Mouse (Mus musculus): Measurements from ENCODE around the gene Tomm20. TPM values are rescaled to one million over a fixed set of nuclear protein-coding genes. Genes with fewer than 3 reads are reported as not detected.
"Not testable (repeated sequence)": the region's sequence is repeated elsewhere in the genome, so short reads cannot be mapped to it uniquely, and the experiment has no call there.

The Tomm20 gene
- polyA plus RNA-seq (2016; fragmentation: Nextera tagmentation; extraction: Ambion mirVana), result 252 and 285 TPM in 2 replicates

DNA sequence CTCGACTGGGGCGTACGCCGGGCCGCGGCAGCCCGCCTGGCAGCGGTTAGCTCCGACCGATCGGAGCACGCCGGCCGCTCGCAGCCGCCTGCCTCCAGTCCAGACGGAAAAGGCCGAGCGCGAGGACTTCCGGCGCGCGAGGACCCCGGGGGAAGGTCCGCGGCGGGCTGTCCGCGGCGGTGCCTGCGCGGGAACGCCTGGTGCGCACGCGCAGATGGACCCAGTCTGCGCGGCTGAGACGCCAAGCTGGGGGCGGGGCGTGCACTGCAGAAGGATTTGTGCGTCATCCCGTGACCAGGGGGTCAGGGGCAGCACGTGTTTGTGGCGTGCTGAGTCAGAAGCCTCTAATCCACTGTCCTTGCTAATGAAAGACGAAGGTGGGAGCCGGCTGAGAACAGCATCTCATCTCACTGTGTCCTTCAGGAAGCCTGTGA lies at the start of gene Tomm20:
TSS of gene Tomm20 (minus strand) at position 115 of the 434 bp plus-strand sequence.
- Histone ChIP-seq H3K9me3 (replicated peaks) (no peaks in the 10 kb centered on the region), H3K4me1 (peaks cover 26% of the 10 kb centered on the region), H3K27ac (replicated peaks) (peak within 1 kb of the TSS; percentile 93), H3K27me3 (ENCODE audit: low read depth, poor library complexity, severe bottlenecking) (no peaks in the 10 kb centered on the region), H3K4me3 (peak within 1 kb of the TSS; percentile 94), H3K36me3 (peaks cover 51% of the 10 kb centered on the region)
- WGBS, result under 1% methylated on average over 48 of the region's 48 CpGs
- DNase-seq (ENCODE audit: low spot score), result peak; percentile 96

DNA sequence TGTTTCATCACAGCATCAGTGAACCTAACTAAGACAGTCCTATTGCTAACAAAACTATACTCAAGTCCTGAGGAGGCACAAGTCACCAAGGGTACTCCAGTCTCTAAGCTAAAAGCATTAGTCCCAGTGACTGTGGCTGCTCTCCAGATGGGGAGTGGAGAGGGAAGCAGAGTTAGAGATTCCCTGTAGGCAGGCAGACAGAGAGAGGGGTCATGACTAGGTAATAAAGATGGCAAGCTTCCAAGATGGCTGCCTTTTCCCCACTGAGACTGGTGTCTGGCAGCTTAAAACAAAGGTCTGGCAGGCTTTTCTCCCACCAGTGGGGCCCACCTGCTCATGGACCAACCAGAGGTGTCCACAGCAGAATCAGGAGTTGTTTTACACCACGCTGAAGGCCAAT lies 48.9 kb upstream of the Tomm20 start:
- Histone ChIP-seq H3K27me3 (ENCODE audit: low read depth, poor library complexity, severe bottlenecking) (no peaks in the 10 kb centered on the region), H3K4me3 (no peak overlapping the region), H3K9me3 (replicated peaks) (no peaks in the 10 kb centered on the region), H3K36me3 (no peaks in the 10 kb centered on the region), H3K27ac (replicated peaks) (0 out of 2 replicates have a peak overlapping the region, but pooled peaks have one; percentile 17), H3K4me1 (peaks cover 7% of the 10 kb centered on the region; the same call in 1 of the 2 replicates)
- 79% methylated on average over 1 of the region's 1 CpGs for WGBS
- no peak for DNase-seq (ENCODE audit: low spot score)

DNA sequence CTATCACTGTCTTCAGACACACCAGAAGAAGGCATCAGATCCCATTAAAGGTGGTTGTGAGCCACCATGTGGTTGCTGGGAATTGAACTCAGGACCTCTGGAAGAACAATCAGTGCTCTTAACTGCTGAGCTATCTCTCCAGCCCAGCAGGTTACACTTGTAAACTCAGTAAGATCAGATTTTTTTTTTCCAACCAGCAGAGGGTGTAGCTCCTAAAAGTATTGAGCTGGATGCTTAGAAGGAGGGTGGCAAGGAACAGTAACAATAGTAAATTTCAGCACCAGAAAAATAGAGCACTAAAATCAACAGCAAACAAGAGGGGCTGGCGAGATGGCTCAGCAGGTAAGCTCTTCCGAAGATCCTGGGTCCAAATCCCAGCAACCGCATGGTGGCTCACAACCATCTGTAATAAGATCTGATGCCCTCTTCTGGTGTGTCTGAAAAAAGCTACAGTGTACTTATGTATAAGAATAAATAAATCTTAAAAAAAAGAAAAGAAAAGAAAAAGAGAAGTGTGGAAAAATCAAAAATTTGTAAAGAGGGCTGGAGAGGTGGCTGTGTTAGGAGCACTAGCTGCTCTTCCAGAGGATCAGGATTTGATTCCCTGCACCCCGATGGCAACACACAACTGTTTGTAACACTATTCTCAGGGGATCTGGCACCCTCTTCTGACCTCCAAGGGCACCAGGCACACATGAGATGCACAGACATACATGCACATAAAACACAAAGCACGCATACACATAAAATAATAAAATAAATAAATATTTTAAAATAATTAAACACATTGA lies 43.9 kb upstream of the Tomm20 start:
- Histone ChIP-seq H3K36me3 (no peaks in the 10 kb centered on the region), H3K27ac (replicated peaks) (no peak overlapping the region), H3K4me3 (no peak overlapping the region), H3K9me3 (replicated peaks) (no peaks in the 10 kb centered on the region), H3K4me1 (peaks cover under 1% of the 10 kb centered on the region; the same call in 1 of the 2 replicates), H3K27me3 (ENCODE audit: low read depth, poor library complexity, severe bottlenecking) (peaks cover 3% of the 10 kb centered on the region; the same call in 1 of the 2 replicates)
- WGBS, result 79% methylated on average over 5 of the region's 5 CpGs
- no peak for DNase-seq (ENCODE audit: low spot score)

DNA sequence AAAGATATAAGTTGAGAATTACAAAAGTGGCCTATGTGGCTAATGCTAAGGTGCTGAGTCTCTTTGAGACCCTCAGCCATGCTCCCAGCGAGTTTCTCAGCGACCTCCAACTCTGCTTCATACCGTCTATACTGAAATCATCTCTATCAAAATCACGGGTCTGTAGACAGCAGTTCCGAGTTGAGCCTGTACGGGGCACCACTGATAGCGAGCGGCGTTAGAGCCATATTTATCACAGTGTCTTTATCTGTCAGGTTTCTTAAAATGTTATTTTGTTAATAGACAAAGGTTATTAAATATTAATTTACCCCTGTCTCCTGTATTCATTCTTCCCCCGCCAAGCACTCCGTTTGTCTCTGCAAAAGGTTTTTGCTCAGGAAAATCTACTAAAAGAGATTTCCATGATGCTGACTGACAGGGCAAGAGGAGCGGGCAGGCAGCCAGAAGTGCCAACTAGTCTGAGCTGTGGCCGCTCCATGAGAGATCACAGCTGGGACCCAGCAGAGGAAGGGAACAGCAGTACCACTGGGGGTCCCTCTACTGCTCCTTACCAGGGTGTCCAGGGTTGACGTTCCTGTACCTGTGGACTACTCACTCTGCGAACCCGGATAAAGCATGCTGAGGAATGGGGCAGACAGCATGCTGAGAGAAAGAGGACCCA lies 42.8 kb upstream of the Tomm20 start:
- Histone ChIP-seq H3K9me3 (replicated peaks) (no peaks in the 10 kb centered on the region), H3K27ac (replicated peaks) (no peak overlapping the region), H3K4me1 (no peaks in the 10 kb centered on the region), H3K4me3 (no peak overlapping the region), H3K36me3 (no peaks in the 10 kb centered on the region), H3K27me3 (ENCODE audit: low read depth, poor library complexity, severe bottlenecking) (peaks cover 3% of the 10 kb centered on the region; the same call in 1 of the 2 replicates)
- DNase-seq (ENCODE audit: low spot score), result no peak
- WGBS, result 66% methylated on average over 16 of the region's 16 CpGs

DNA sequence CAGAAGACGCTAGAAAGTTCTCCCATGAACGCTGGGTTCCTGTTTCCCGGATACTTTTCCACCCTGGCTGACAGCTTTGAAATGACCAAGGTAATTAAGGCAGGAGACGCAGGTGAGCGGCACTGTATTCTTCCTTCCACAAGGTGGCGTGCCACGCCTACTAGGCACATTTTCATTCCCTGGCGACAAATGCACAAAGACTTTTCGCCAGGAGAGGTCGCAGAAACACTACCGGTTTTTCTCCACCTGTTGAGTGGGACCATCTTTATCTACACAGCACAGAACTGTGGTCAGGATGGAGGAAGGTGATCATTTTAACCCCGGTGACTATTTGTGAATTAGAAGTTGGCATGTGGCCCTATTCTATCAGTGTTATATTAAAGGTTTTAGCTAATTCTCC lies 40.9 kb upstream of the Tomm20 start:
- H3K4me1 ChIP-seq, result no peaks in the 10 kb centered on the region
- H3K27ac ChIP-seq (replicated peaks), result no peak overlapping the region
- H3K27me3 ChIP-seq (ENCODE audit: low read depth, poor library complexity, severe bottlenecking), result peaks cover 3% of the 10 kb centered on the region; the same call in 1 of the 2 replicates
- 3% methylated on average over 12 of the region's 12 CpGs for WGBS
- DNase-seq (ENCODE audit: low spot score), result peak; percentile 74
- H3K36me3 ChIP-seq, result no peaks in the 10 kb centered on the region
- H3K9me3 ChIP-seq (replicated peaks), result no peaks in the 10 kb centered on the region
- H3K4me3 ChIP-seq, result no peak overlapping the region

DNA sequence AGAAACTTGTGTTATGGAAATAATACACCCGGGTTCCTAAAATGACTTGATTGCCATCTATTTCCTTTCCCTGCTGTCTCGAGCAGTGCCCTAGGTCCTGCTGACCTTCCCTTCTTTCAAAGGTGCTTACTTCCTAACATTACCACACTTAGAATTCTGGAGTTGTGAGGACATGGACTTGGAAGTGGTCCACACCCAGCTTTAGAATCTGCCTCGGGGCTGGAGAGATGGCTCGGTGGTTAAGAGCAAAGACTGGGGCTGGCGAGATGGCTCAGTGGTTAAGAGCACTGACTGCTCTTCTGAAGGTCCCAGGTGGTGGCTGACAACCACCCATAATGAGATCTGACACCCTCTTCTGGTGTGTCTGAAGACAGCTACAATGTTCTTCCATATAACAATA lies 34.4 kb upstream of the Tomm20 start:
- no peak for DNase-seq (ENCODE audit: low spot score)
- 81% methylated on average over 5 of the region's 5 CpGs for WGBS

DNA sequence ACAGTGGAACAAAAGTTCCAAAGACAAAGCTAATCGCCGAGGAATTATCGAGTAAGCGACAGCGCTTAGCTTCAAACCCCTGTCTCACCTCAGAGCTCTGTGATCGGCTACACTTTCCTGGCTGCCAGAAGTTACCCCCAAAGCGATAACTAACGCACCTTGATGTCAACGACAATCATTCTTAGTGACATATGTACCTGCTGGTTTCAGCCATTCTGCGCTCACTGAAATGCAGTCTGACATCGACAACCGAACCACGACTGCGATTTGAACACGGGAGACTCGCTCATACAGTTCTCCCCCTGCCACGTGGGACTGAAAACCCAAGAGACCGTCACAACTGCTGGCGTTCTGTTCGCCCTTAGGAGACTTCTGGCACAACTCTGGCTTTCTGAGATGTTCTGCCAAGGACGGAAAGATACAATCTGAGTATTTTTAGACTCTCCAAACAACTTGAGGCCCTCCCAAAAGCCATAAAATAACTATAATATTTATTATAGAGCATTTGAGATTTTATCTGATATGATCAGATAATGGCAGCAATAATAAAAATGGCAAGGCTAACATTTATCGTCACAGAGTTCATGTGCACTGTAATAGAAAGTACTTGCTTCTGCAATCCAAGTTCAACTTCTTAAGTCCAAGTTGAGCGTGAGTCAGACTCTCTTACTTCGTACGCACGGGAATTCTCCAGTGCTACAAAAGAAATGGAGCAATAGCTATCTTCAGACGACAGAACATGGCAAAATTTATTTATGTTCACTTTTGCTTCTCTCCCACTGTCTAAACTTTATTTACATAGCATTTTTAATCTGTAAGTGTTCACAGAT lies 33.7 kb upstream of the Tomm20 start:
- WGBS, result 29% methylated on average over 27 of the region's 27 CpGs
- peak overlapping the region; percentile 41 for H3K4me3 ChIP-seq
- no peaks in the 10 kb centered on the region for H3K36me3 ChIP-seq
- H3K4me1 ChIP-seq, result peaks cover 7% of the 10 kb centered on the region; the same call in 1 of the 2 replicates
- H3K9me3 ChIP-seq (replicated peaks), result no peaks in the 10 kb centered on the region
- DNase-seq (ENCODE audit: low spot score), result no peak
- H3K27ac ChIP-seq (replicated peaks), result no peak overlapping the region
- H3K27me3 ChIP-seq (ENCODE audit: low read depth, poor library complexity, severe bottlenecking), result peaks cover 30% of the 10 kb centered on the region

More for the DNA sequence above, 34.4 kb upstream of the Tomm20 start:
- Histone ChIP-seq H3K4me3 (no peak overlapping the region), H3K36me3 (no peaks in the 10 kb centered on the region), H3K4me1 (peaks cover 7% of the 10 kb centered on the region; the same call in 1 of the 2 replicates), H3K27ac (replicated peaks) (no peak overlapping the region), H3K9me3 (replicated peaks) (no peaks in the 10 kb centered on the region), H3K27me3 (ENCODE audit: low read depth, poor library complexity, severe bottlenecking) (peaks cover 30% of the 10 kb centered on the region)

DNA sequence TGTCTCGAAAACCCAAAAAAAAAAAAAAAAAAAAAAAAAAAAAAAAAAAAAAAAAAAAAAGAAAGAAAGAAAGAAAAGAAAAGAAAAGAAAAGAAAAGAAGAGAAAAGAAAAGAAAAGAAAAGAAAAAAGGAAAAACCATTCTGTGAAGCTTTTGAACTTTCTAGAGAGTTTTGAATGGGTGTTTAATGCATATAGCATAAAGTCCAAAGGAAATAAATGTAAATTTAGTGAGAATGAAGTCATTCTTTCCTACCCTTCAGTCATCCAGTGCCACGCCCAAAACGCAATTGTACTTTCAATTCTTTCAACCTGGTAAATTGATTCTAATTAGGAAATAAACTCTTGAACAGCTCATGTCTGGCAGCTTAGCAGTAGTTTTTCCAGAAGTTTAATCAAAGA lies 32.9 kb upstream of the Tomm20 start:
- 51% methylated on average over 2 of the region's 3 CpGs for WGBS
- not testable (repeated sequence) for H3K9me3 ChIP-seq (replicated peaks); H3K27ac ChIP-seq (replicated peaks); H3K4me1 ChIP-seq; H3K4me3 ChIP-seq; H3K36me3 ChIP-seq; DNase-seq (ENCODE audit: low spot score)
- peaks cover 30% of the 10 kb centered on the region for H3K27me3 ChIP-seq (ENCODE audit: low read depth, poor library complexity, severe bottlenecking)

DNA sequence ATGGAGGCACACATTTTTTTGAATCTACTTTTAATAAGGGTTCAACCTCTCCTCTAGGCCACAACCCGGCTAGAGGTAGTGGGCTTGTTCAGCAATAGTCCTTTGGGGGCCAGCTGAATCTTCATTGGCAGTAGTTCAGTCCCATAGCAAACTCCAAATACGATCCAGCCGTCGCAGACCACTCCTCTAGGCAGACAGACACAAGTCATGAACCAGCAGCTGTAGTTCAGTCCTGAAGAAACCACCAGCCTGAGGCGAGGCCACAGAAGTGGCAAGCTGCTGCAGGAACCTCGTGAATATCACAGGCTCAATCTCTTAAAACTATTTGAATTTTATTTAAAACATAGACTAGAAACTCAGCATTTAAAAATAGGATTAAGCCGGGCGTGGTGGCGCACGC lies 32.4 kb upstream of the Tomm20 start:
- Histone ChIP-seq H3K9me3 (replicated peaks) (no peaks in the 10 kb centered on the region), H3K4me3 (no peak overlapping the region), H3K36me3 (no peaks in the 10 kb centered on the region), H3K27ac (replicated peaks) (no peak overlapping the region), H3K27me3 (ENCODE audit: low read depth, poor library complexity, severe bottlenecking) (peaks cover 30% of the 10 kb centered on the region), H3K4me1 (peaks cover 7% of the 10 kb centered on the region; the same call in 1 of the 2 replicates)
- DNase-seq (ENCODE audit: low spot score), result no peak
- 88% methylated on average over 10 of the region's 10 CpGs for WGBS

DNA sequence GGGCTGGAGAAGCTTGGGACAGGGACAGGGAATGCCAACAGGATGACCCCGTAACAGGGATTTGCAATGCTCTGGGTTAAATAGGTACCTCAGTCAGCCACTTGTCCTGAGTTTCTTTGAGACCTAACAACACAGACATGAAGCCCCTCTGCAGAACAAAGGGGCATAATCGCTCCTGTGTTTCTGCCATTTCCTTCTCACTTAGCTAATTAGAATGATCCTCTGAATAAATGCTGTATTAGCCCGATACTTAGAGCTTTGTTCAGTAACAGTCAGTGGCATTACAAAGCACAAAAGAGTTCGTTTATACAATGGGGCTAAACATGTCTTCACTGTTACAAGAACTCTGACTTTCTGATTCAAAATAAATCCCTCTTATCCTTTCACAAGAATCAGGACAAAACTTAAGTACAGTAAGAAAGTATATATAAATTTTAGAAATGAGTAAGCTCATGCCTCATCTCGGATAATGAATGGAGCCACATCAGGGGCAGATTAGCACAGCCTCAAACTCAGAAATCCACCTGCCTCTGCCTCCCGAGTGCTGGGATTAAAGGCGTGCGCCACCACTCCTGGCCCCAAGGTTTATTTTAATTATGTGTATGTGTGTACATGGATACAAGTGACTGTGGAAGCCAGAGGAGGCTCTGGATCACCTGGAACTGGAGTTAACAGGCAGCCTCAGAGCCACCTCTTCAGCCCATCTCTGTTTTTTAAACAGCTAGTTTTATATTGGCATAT lies 31.1 kb upstream of the Tomm20 start:
- no peak for DNase-seq (ENCODE audit: low spot score)
- no peaks in the 10 kb centered on the region for H3K36me3 ChIP-seq
- no peaks in the 10 kb centered on the region for H3K9me3 ChIP-seq (replicated peaks)
- no peak overlapping the region for H3K27ac ChIP-seq (replicated peaks)
- WGBS, result 65% methylated on average over 8 of the region's 8 CpGs
- peaks cover 30% of the 10 kb centered on the region for H3K27me3 ChIP-seq (ENCODE audit: low read depth, poor library complexity, severe bottlenecking)
- no peak overlapping the region for H3K4me3 ChIP-seq
- H3K4me1 ChIP-seq, result peaks cover 7% of the 10 kb centered on the region; the same call in 1 of the 2 replicates

DNA sequence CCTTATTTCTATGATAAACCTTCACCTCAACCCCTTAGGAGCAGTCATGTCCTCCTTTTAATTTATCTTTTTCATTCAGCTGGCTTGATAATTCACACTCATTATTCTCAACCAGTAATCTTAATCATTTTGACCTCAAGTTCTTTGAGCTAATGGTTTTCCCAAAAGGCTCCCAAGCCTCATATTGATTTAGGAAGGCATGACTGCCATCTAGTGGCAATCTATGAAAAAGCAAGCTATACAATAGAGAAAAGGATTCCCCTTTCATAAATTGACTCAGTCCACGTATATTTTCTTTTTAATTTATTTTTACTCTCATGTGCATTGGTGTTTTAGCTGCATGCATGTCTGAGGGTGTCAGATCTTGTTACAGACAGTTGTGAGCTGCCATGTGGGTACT lies 30.1 kb upstream of the Tomm20 start:
- 29% methylated on average over 1 of the region's 1 CpGs for WGBS
- no peaks in the 10 kb centered on the region for H3K36me3 ChIP-seq
- peaks cover 12% of the 10 kb centered on the region for H3K4me1 ChIP-seq
- H3K4me3 ChIP-seq, result no peak overlapping the region
- no peaks in the 10 kb centered on the region for H3K9me3 ChIP-seq (replicated peaks)
- no peak for DNase-seq (ENCODE audit: low spot score)
- H3K27me3 ChIP-seq (ENCODE audit: low read depth, poor library complexity, severe bottlenecking), result peaks cover 30% of the 10 kb centered on the region
- H3K27ac ChIP-seq (replicated peaks), result no peak overlapping the region

DNA sequence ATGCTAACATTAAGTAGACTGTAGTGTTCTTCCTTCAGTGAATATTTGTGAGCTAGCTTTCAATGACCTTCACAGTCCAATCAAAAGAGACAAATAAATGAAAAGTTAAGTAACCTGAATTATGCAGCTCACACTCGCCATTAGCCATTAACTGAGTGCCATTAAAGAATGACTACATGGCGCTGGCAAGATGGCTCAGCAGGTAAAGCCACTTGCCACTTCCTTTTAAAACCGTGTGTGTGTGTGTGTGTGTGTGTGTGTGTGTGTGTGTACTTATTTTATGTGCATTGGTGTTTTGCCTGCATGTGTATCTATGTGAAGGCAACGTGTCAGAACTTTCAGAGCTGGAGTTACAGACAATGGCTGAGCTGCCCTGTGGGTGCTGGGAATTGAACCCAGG lies 28.9 kb upstream of the Tomm20 start:
- WGBS, result 86% methylated on average over 4 of the region's 4 CpGs
- H3K27me3 ChIP-seq (ENCODE audit: low read depth, poor library complexity, severe bottlenecking), result peaks cover 22% of the 10 kb centered on the region
- no peak overlapping the region for H3K27ac ChIP-seq (replicated peaks)
- H3K4me3 ChIP-seq, result no peak overlapping the region
- H3K36me3 ChIP-seq, result no peaks in the 10 kb centered on the region
- no peaks in the 10 kb centered on the region for H3K9me3 ChIP-seq (replicated peaks)
- H3K4me1 ChIP-seq, result peaks cover 19% of the 10 kb centered on the region
- DNase-seq (ENCODE audit: low spot score), result no peak

Data from midbrain, embryonic 10.5 days (tissue).